Mouse (Mus musculus): ENCODE data around the gene Olfr697. TPM values are rescaled to one million over a fixed set of nuclear protein-coding genes. Genes with fewer than 3 reads are reported as not detected.
"Not testable (repeated sequence)": the region's sequence is repeated elsewhere in the genome, so short reads cannot be mapped to it uniquely, and the experiment has no call there.

Gene Olfr697
- not detected for polyA plus RNA-seq (2017; shearing (Covaris generic))

GRCm38 (mm10) chr7:106742343-106742742 is at the start of gene Olfr697:
Olfr697 (minus strand) TSS chr7:106742443.
- no peak for ATAC-seq

GRCm38 (mm10) chr7:106788330-106788729 is 46.1 kb upstream of the Olfr697 start:
- ATAC-seq: no peak

GRCm38 (mm10) chr7:106761008-106761407 is 18.8 kb upstream of the Olfr697 start:
- not testable (repeated sequence) for ATAC-seq

GRCm38 (mm10) chr7:106758800-106759199 is 16.6 kb upstream of the Olfr697 start:
- no peak for ATAC-seq

GRCm38 (mm10) chr7:106755297-106755696 is 13.1 kb upstream of the Olfr697 start, which contains the start of gene Olfr698:
Olfr698 (minus strand) TSS chr7:106755397.
- no peak for ATAC-seq

- no peak for ATAC-seq
These were observed 3.6 kb upstream of the Olfr697 start for GRCm38 (mm10) chr7:106745811-106746210.

GRCm38 (mm10) chr7:106737028-106737427 is 5.2 kb downstream of the Olfr697 start:
- ATAC-seq: no peak

GRCm38 (mm10) chr7:106733717-106734116 is 8.5 kb downstream of the Olfr697 start:
- ATAC-seq: no peak

GRCm38 (mm10) chr7:106725654-106726053 is 16.6 kb downstream of the Olfr697 start:
- ATAC-seq: not testable (repeated sequence)

- no peak for ATAC-seq
These were observed 25.9 kb downstream of the Olfr697 start, which contains the start of gene Olfr695 for GRCm38 (mm10) chr7:106716296-106716695. Olfr695 (minus strand) TSS chr7:106716396.

- ATAC-seq: no peak
These were observed 30.8 kb downstream of the Olfr697 start for GRCm38 (mm10) chr7:106711463-106711862.

GRCm38 (mm10) chr7:106707705-106708104 is 34.5 kb downstream of the Olfr697 start:
- ATAC-seq: not testable (repeated sequence)

GRCm38 (mm10) chr7:106696891-106697290 is 45.4 kb downstream of the Olfr697 start:
- ATAC-seq: no peak

- no peak for ATAC-seq
These were observed 49.3 kb downstream of the Olfr697 start for GRCm38 (mm10) chr7:106692976-106693375.

GRCm38 (mm10) chr7:106691714-106692113 is 50.5 kb downstream of the Olfr697 start, which contains the start of gene Olfr694:
Olfr694 (minus strand) TSS chr7:106691814.
- no peak for ATAC-seq

Other genes with a start within 250 kb of the Olfr697 start
- gene Olfr693, start 61.9 kb downstream of the Olfr697 start, polyA plus RNA-seq (2017; shearing (Covaris generic)): not detected
- not detected for gene Olfr694, start 50.6 kb downstream of the Olfr697 start, polyA plus RNA-seq (2017; shearing (Covaris generic))
- gene Olfr695, start 26.0 kb downstream of the Olfr697 start, polyA plus RNA-seq (2017; shearing (Covaris generic)): not detected
- gene Olfr698, start 13.0 kb upstream of the Olfr697 start, polyA plus RNA-seq (2017; shearing (Covaris generic)): not detected
- under 1 TPM in 1 of 3 experiments, not detected in 2; 0.15 TPM for gene Olfr699, start 50.8 kb upstream of the Olfr697 start, polyA plus RNA-seq (2017; shearing (Covaris generic))
- not detected for gene Olfr700, start 66.4 kb upstream of the Olfr697 start, polyA plus RNA-seq (2017; shearing (Covaris generic))
- not detected for gene Olfr701, start 71.7 kb upstream of the Olfr697 start, polyA plus RNA-seq (2017; shearing (Covaris generic))
- gene Olfr702, start 91.5 kb upstream of the Olfr697 start, polyA plus RNA-seq (2017; shearing (Covaris generic)): not detected
- not detected for gene Olfr703, start 100.9 kb upstream of the Olfr697 start, polyA plus RNA-seq (2017; shearing (Covaris generic))
- gene Olfr704, start 120.7 kb upstream of the Olfr697 start, polyA plus RNA-seq (2017; shearing (Covaris generic)): not detected
- gene Olfr705, start 134.4 kb upstream of the Olfr697 start, polyA plus RNA-seq (2017; shearing (Covaris generic)): not detected
- not detected for gene Olfr706, start 145.7 kb upstream of the Olfr697 start, polyA plus RNA-seq (2017; shearing (Covaris generic))
- gene Olfr707, start 158.8 kb upstream of the Olfr697 start, polyA plus RNA-seq (2017; shearing (Covaris generic)): not detected
- gene Olfr1532-ps1, start 165.6 kb upstream of the Olfr697 start, polyA plus RNA-seq (2017; shearing (Covaris generic)): not detected
- gene Olfr709-ps1, start 189.8 kb upstream of the Olfr697 start, polyA plus RNA-seq (2017; shearing (Covaris generic)): not detected
- not detected for gene Olfr710, start 205.9 kb upstream of the Olfr697 start, polyA plus RNA-seq (2017; shearing (Covaris generic))
- gene Olfr6, start 221.5 kb upstream of the Olfr697 start, polyA plus RNA-seq (2017; shearing (Covaris generic)): not detected
- not detected for gene Olfr711, start 233.0 kb upstream of the Olfr697 start, polyA plus RNA-seq (2017; shearing (Covaris generic))

Measured in inflammation-experienced regulatory T-cells, adult 6 months (primary cell).